Mouse (Mus musculus) natural killer cell, adult 2 months (primary cell): ENCODE measurements around the gene Ropn1l.

ENCODE experiments used
- DNase-seq, 2 experiments: peaks; one replicate each; pipeline ENCODE4 v3.0.0; 2022; ENCODE audit warnings: low spot score in 2 of 2

The Ropn1l gene

DNA sequence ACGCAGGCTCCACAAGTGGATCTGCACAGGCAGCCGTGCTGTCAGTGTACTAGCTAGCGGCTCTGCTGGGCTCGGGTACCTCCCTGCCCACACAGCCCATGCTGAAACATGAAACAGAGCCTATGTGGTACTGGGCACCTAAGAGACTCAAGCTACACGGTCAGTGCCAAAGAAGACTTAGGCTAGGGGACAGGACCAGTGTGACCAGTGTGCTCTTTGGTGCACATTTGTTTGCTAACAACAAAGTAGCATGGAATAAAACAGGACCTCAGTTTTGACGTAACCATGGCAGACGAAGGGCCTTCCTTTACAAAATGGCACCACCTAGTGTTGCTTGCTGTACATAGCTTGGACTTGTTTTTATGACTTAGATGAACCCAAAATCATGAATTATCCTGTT lies 6.4 kb downstream of the Ropn1l start:
- DNase-seq = peak in 1 of 2 experiments; percentile 13

DNA sequence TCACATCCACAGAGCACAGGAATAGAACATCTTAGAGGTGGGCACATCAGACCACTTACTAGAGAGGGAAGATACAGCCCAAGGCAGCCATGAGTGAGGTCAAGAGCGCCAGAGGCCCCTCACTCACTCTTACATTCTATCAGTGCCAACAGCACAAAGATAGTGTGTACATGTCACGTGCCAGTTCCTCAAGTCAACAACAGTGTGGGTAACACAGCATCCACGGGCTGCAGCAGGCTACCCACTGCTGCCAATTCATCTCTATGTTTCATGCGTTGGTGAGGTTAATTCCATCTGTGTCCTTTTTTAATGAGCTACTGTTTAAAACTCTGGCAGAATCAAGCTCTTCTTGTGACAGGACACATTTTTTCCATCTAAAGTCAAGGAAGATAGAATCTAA lies 10.8 kb downstream of the Ropn1l start:
- DNase-seq = no peak

DNA sequence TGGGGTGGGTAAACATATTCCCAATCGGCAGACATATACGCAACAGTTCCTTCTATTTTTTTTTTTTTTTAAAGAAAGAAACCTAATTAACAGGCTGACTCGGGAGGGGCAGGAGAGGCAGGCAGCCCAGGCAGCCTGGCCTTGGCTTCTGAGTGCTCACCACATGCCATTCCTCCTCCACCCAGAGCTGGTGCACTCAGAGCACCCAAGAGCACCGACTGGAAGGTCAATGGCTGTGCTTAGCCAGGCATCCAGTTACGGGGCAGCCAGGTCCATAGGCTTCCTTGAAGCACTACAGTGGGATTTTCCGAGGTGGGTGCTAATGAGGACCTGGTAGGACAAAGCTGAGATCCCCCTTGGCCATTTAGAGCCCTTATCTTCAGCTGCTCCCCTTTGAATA lies 11.5 kb downstream of the Ropn1l start:
- DNase-seq = no peak

GRCm38 (mm10) chr15:31436811-31437210 lies 16.7 kb downstream of the Ropn1l start:
- DNase-seq = no peak

- DNase-seq = no peak
Observed at GRCm38 (mm10) chr15:31436083-31436482, 17.5 kb downstream of the Ropn1l start.

DNA sequence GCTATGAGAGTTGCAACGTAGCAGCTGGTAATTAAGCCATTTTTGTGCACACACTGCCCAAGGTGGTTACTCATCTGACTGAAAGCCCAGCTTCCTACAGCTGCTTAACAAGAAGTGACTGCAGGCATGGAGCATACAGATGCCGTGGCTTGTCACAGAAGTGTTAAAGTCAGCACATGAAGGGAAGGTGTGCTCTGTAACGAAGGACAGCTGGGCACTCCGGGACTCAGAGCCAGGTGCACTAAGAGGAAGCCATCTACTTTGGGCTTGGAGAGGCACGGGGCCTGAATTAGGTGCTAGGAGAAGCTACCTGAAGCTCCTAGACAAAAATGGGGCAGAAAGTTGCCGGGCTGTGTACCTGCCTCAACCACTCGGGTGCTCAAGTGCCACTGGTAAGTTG lies 19.8 kb downstream of the Ropn1l start:
- DNase-seq = no peak

DNA sequence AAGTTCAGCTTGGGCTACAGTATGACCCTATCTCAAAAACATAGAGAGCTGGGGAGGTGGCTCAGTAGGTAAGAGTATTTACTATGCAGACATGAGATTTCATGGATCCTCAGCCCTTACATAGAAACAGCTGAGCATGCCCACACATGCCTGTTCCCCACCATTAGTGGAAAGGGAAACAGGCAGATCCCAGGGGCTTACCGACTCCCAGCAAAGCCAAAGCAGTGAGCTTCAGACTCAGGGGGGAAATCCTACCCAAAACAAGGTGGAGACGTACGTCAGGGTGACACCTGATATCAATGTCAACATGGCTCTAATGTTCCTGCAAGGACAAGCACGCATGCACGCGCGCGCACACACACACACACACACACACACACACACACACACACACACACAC lies 21.7 kb downstream of the Ropn1l start:
- no peak for DNase-seq

DNA sequence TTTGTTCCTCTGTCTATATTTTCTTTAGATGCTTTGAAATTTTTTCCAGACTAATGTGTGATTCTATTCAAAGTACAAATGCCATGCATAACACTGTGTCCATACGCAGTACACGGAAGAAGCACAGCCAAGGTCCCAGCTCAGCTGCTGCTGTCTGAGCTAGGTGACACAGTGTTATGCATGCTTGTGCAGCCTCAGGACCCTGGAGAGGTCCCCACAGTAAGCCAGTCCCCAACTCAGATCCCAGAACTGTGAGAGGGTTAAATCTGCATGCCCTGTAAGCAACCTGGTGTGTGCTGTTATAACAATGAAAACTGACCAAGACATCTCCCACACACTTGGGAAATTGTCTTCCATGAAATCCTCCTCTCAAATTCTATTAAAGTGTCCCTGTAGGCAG lies 23.5 kb downstream of the Ropn1l start:
- DNase-seq = no peak

DNA sequence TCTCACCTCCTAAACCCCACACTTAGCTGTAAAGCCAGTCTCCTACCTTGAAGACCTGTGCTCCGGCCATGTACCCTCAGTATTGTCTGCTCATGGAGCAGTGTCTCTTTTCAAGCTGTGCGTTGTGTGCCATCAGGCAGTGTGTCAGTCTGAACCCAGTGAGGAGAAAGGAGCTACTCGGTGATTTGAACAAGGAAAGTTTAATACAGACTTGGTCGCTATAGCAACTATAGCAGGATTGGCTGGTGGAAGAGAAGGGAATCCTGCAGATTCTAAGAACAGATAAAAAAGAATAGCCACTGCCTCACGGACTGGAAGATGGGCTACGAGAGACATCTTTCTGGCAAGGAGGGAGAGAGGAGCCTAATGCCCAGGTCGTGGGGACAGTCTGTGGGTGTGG lies 24.1 kb downstream of the Ropn1l start:
- no peak for DNase-seq

DNA sequence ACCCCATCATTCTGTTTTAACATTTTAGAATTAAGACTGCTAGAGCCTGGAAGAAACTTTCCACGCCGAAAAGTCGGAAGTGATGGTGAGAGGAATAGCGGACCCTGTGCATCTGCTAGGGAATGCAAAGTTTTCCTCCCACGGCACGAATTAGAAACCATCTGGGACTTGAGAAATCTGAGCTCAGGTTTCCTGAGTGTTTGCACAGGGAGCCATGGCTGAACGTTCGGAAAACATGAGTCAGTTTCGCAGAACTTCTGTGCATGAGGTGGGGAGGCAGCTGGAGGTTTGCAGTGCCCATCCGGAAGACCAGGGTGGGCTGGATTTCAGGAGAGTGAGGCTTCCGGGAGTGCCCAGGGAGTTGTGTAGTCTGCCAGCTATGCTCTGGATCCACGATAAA lies 25.0 kb downstream of the Ropn1l start:
- no peak for DNase-seq

DNA sequence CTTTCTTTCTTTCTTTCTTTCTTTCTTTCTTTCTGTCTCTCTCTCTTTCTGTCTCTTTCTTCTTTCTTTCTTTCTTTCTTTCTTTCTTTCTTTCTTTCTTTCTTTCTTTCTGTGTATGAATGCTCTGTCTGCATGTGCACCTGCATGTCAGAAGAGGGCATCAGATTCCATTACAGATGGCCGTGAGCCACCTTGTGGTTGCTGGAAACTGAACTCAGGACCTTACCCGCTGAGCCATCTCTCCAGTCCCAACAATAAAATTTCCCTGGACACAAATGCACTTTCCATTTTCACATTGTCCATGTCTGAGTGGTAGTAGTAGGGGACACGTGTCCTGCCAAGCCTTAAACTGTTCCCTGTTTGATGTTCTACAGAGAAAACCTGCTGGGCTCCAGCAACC lies 26.1 kb downstream of the Ropn1l start:
- DNase-seq = no peak

- DNase-seq = no peak
Observed at GRCm38 (mm10) chr15:31426066-31426706, 27.4 kb downstream of the Ropn1l start.

DNA sequence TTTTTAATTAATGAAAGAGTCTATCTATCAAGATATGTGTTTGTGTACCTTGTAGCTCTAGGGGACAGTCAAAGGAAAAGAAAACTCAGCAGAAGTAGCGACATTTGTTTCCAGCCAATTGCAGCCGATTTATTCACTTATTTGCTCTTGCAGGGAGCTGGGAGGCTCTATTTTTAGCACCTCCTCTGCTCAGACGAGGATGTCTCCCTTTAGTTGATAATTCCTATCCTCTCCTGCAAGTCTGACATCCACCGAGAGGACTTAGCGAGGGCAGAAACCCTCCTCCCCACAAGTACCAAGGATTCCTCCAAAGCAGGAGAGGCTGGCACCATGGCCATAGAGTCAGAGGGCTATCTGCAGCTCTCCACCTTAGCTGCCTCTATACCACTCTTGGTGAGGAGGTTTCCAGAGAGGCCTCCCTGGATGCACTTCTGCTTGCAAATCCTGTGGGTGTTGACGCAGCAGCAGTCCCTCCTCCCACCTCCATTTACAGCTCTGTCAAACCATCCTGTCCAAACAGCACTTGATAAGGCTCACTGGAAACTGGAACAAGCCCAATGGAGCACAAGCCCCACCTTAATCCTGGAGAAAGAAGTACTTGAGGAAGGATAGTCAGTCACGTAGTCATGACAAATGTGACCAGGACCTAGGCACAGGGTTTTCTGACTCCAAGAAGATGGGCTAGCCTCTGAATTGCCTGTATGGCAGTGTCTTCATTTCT lies 30.7 kb downstream of the Ropn1l start:
- no peak for DNase-seq

GRCm38 (mm10) chr15:31419037-31419436 lies 34.5 kb downstream of the Ropn1l start:
- peak; percentile 7 to 60 for DNase-seq

DNA sequence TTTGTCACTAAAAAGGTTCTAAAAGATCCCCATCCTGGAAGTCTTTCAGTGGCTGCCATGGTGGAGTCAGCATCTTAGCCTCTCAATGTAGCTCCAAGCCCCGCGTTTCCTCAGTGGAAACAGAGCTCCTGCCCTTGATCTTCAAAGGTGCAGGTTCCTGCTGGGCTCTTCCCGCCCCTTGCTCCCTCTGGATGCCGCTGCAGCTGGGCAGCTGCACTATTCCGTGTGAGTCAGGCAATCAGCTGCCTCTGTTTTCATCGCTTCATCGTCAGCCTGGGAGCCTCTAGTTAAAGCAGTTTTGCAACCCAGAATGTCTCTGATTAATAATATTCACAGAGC lies 34.9 kb downstream of the Ropn1l start:
- no peak for DNase-seq

GRCm38 (mm10) chr15:31417796-31418685 lies 35.5 kb downstream of the Ropn1l start:
- DNase-seq = peak in 1 of 2 experiments; percentile 53

DNA sequence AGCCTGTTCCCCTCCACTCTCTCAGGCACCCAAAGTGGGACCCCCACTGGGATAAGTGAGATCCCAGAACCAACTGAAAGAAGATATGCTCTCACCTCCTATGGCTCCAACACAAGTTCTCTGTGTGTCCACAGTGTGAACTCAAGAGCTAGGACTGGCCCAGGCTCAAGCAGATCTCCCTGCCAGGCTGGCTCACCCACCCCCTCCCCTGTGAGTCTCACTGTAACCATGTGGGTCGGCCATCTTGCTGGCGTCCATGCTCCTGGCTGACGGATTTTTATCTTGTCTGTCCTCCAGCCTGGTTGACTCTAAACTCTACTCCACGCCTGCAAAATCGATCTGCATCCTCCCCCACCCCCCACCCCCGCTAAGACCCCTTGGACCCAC lies 36.1 kb downstream of the Ropn1l start:
- DNase-seq = no peak

GRCm38 (mm10) chr15:31415181-31415580 lies 38.4 kb downstream of the Ropn1l start:
- DNase-seq = no peak

- no peak for DNase-seq
Observed at GRCm38 (mm10) chr15:31414179-31414898, 39.2 kb downstream of the Ropn1l start.

- DNase-seq = no peak
Observed at GRCm38 (mm10) chr15:31413662-31414061, 39.9 kb downstream of the Ropn1l start.

- no peak for DNase-seq
Observed at GRCm38 (mm10) chr15:31412933-31413332, 40.6 kb downstream of the Ropn1l start.

- DNase-seq = no peak
Observed at GRCm38 (mm10) chr15:31412436-31412835, 41.1 kb downstream of the Ropn1l start.
